In genomic region chr10:20311918-20312735, GRCm38 (mm10) we compare ENCODE assay signal across 8 mouse cellular contexts. TPM values are rescaled to one million over a fixed set of nuclear protein-coding genes. Genes with fewer than 3 reads are reported as not detected.
DNase-seq lines count a peak whose midpoint lies in the region; ATAC-seq lines count a peak whose summit lies in the region.

Gene Bclaf1 (plus strand): TSS chr10:20312469.

- H3K27ac ChIP-seq in hindbrain, embryonic 14.5 days, result peak within 1 kb of the TSS; percentile 99

- no peaks in the 10 kb centered on the region for H3K27me3 ChIP-seq in hindbrain, embryonic 14.5 days (ENCODE audit: control insufficient read depth, insufficient read depth, low read length)

- H3K9ac ChIP-seq in hindbrain, embryonic 14.5 days, result peak within 1 kb of the TSS; percentile 97

- H3K4me3 ChIP-seq in hindbrain, embryonic 14.5 days (replicated peaks; ENCODE audit: low read length), result peak within 1 kb of the TSS; percentile 89

- H3K4me2 ChIP-seq in hindbrain, embryonic 14.5 days (replicated peaks), result peak within 1 kb of the TSS; percentile 69

- peaks cover 23% of the 10 kb centered on the region for H3K4me1 ChIP-seq in hindbrain, embryonic 14.5 days (replicated peaks; ENCODE audit: control insufficient read depth, insufficient read depth, low read length)

- 0 out of 2 replicates have a peak, but pooled peaks cover 3% of the 10 kb centered on the region for H3K36me3 ChIP-seq in hindbrain, embryonic 14.5 days (replicated peaks; ENCODE audit: control insufficient read depth, insufficient read depth)

- 0% methylated on average over 84 of the region's 84 CpGs for WGBS in hindbrain, embryonic 14.5 days

- peak; percentile 99 for DNase-seq in R1 (ENCODE audit: low read depth, low spot score)
- DNase-seq in cerebellum, postnatal 25 days, result peak; percentile 99 to 100
- peak; percentile 98 for DNase-seq in frontal cortex, postnatal 25 days (ENCODE audit: low spot score in 2 of 2)
- peak; percentile 99 for DNase-seq in hindbrain, embryonic 14.5 days (ENCODE audit: low spot score)
- DNase-seq in layer of hippocampus, postnatal 36 days, result peak; percentile 99
- DNase-seq in lung, postnatal 36 days, result peak; percentile 100
- peak; percentile 100 for DNase-seq in retina, postnatal 1 day
- DNase-seq in urinary bladder, adult 18-20 months (ENCODE audit: low spot score in 2 of 2), result peak; percentile 99 to 100

- peak; percentile 99 for ATAC-seq in hindbrain, embryonic 14.5 days (ENCODE audit: low FRiP score)

- no peaks in the 10 kb centered on the region for H3K9me3 ChIP-seq in hindbrain, embryonic 14.5 days (ENCODE audit: control insufficient read depth, low read length)

RNA-seq across cellular contexts. Expression of gene Bclaf1, which starts in this region (rescaled TPM):
- polyA plus RNA-seq in hindbrain, embryonic 14.5 days (2014; fragmentation: Nextera tagmentation; extraction: Ambion mirVana), result 115 and 118 TPM in 2 replicates
- 100 to 1,000 TPM; 118 to 136 TPM for total RNA-seq in layer of hippocampus, postnatal 36 days (2021)

Comparison
In these comparisons a context has a peak if more than half of its experiments do, and no peak if none do; other contexts are left out.
1. Peak in every context shown above with its lines: DNase-seq, ATAC-seq, H3K4me3 ChIP-seq and H3K27ac ChIP-seq.